Mouse (Mus musculus): ENCODE results near the gene Obsl1.

Obsl1 gene

DNA sequence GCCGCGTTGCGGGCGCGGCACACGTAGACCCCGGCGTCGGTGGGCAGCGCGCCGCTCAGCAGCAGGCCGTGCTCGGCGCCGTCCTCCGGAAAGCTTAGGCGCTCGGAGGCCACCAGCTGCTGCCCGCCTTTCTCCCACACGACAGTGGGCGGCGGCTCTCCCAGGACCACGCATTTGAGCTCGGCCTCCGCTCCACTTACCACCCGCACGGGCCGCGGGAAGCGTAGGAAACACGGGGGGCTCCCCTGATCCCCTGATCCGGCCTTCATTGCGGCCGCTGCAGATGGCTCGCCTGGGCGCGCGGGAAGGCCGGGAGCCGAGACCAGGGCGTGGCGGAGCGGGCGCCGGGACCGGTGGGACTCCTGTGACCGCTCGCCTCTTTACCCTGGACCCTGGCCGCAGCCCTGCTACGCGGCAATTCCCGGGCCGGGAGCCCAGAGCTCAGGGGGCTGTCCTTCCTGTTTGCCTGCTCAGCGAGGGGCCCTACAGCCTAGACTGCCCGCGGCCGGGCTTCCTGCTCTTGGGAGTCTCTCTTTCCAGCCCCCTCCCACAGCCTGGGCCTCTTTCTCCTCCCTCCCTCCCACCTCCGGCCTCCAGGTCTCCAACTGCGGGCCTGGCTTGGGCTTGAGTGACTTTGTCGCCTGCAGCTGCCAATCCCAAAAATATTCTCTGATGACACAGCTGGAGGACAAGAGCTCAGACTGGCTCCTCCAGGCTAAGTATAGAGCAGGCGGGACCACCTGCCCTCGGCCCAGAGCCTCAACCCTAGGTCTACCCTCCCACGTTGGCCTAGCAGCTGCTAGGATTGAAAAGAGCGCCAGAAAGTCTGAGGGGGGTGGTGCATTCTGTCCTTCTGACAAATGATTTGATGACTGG, at the start of gene Obsl1:
Obsl1 (minus strand) TSS at position 497 of the 876 bp plus-strand sequence.
- DNase-seq (ENCODE audit: low read depth): no peak

DNA sequence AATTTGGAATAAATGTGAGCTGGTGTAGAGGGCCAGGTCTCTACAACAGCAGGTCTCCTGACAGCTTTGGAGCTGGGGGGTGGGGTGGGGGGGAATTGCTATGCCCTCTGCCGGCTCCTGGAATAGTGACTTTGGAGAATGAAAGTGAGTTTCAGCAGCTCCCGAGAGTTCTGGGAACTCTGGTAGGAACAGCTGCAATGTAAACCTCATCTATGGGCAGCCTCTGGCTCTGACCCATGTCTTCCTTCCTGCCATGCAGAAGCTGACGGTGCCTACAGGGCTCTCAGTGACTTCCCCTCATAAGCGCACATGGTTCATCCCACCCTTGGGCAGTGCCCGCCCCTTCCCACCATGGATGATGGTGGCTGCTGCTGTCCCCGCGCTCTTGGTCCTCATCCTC, 49.4 kb upstream of the Obsl1 start:
- no peak for DNase-seq (ENCODE audit: low read depth)

DNA sequence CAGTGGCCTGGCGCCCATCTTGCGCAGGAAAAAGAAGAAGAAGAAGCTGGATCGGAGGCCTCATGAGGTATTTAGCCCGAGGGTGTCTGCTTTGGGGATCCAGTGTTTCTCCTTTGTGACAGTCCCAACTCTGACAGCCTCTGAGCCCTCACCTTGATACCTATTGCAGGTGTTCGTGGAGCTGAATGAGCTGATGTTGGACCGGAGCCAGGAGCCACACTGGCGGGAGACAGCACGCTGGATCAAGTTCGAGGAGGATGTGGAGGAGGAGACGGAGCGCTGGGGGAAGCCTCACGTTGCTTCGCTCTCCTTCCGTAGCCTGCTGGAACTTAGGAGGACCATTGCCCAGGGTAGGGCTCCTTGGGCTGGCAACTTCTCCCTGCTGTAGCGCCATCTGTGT, 44.3 kb upstream of the Obsl1 start:
- DNase-seq (ENCODE audit: low read depth): no peak

DNA sequence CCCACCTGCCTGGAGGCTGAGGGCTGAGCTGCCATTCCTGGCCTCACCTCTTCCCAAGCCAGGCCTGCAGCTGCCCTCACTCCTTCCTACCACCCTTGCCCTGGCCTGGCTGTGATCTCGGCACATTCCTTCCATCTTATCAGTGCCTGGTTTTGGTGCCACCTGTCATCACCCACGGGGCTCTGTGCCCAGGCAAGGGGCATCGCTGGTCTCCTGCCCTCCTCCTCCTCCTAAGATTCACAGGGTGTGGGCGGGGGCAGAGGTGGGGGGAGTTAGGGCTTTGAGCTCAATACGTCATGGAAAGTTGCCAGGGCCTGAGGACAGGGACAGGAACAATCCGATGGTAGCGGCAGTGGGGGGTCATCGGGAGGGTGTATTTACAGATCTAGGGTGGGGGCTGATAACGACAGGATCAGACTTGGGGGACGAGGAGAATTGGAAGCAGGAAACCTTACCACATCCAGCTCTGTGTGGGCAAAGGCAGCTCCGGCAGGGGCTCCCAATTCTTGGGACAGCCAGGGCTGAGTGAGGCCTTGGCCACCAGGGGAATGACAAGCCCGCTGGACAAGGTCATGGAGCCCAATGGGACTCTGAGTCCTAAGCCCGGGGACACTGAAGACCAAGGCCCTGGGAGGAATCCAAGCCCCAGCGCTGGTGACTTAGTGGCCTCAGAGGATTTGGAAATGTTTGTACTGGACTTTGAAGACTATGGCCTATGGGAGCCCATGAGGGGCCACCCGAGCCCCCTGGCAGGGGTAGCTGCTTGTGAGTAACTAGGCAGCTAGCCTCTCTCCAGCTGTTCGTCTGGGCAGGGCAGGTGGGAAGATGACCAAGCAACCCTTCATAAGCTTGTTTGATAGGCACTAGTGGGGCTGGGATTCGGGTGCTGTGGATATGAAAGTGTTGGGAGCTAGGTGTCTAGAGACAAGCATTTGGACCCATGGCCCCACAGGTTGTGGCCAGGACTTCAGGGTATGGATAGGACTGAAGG, 43.3 kb upstream of the Obsl1 start:
- no peak for DNase-seq (ENCODE audit: low read depth)

DNA sequence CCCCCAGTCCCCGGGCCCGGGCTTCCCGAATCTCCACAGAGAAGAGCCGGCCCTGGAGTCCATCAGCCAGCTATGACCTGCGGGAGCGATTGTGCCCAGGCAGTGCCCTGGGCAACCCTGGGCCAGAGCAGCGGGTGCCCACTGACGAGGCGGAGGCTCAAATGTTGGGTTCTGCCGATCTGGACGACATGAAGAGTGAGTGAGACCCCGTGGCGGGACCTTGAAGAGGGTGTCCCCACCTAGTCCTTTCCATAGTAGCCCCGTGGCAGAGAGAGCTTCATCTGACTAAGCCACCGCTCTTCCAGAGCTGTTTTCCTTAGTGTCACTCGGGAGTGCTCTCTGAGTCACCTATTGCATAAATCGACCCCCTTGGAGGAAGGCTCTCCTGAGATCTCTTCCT, 42.6 kb upstream of the Obsl1 start:
- DNase-seq (ENCODE audit: low read depth): no peak

DNA sequence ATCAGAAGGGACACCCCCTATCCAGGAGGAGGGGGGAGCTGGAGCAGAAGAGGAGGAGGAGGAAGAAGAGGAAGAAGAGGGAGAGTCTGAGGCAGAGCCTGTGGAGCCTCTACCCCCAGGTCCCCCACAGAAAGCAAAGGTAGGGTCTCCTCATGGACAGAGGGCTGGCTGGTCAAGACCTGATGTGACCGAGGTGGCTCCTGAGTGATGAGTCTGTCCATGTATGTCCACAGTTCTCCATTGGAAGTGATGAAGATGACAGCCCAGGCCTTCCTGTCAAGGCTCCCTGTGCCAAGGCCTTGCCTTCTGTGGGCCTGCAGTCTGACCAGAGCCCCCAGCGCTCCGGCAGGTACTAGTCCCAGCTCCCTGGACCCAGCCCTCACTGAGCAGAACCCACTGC, 41.8 kb upstream of the Obsl1 start:
- DNase-seq (ENCODE audit: low read depth): no peak

DNA sequence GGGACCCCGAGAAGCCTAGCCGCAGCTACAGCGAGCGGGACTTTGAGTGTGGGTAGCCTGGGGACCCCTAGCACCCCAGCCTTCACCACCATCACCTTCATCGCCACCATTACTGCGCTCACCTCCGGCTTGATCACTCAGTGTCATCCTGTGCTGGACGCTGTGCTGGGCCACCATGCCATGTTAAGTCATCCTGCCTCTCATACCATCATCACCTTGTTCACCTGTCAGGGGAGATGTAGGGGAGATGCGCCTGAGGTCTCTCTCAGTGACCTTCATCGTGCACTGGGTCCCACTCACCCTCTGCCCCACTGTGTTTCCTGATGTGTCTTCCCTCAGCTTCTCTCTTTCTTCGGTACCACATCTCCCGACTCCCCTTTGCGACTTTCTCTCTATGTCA, 41.1 kb upstream of the Obsl1 start:
- DNase-seq (ENCODE audit: low read depth): no peak

DNA sequence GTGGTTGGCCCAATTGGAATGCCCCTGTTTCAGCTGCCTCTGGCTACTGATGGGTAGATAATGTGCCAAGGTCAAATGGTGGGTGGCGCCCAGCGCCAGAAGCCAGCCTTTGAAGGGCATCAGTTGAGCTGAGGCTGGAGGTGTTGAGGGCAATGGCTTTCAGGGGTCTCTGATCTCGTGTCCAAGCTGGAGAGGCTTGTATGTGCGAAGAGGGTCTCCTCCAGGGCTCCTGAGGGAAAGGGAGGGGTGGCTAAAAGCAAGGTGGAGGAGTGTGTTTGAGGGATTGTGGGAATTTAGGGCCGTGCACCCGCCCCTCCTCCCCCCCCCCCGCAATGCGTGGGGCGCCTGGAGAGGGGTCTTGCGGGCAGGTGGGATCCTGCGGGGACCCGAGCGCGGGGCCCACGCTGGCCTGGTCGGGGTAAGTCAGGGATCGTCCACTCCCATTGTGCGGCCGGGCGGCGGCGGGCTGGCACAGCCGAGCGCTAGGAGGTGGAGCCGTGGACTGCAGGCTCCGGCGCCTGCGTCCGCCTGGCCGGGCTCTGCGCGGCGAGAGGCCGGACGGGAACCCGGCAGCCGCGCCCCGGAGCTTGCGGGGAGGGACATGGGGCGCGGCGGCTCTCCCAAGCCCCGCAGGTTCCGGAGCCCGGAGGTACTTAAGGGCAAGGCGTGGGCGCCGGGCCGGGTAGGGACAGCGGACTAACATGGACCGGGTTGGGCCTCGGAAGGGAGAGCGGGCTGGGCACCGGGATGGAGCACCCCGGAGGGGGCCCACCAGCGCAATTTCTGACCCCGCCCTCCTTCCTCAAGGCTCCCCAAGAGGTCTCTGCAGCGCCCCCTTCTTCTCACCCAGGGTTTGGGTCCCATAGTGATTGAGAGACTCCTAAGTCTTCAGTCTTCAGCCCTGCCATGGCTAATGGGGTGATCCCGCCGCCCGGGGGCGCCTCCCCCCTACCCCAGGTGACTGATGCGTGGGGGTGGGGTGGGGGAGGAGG, 40.0 kb upstream of the Obsl1 start, which contains the start of gene Slc4a3:
Slc4a3 (plus strand) TSS at position 302 of the 992 bp plus-strand sequence.
- no peak for DNase-seq (ENCODE audit: low read depth)

DNA sequence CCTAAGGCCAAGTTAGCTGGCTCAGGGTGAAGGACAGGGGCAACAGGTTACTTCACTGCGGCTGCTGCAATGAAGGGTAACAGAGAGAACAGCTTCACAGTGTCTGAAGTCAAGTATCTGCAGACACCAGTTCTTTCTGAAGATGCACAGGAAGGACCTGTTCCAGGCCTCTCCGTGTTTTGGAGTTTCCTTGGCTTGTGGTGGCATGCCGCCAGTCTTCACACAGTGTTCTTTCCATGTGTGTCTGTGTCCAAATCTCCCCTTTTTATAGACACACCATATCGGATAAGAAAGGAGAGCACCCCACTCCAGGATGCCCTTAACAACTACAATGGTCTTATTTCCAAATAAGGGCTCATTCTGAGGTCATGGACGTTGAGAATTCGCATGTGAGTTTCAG, 38.1 kb upstream of the Obsl1 start:
- DNase-seq (ENCODE audit: low read depth): no peak

DNA sequence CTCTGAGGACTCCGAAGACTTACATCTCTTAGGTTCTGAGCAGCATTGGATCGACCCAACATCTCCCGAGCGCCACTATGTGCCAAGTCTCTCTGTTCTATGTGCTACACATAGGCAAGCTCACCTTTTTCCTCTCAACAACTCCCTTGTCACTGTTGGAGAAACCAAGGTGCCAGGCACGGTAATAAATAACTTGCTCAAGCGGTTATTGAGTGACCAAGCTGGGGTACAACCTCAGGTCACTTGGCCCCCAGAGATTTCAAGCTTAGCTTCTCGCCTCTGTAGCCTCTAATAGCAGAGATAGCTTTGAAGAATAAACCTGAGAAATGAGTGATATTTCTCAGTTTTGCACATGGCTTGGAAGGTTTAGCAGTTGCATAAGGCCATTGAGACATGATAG, 35.2 kb upstream of the Obsl1 start:
- DNase-seq (ENCODE audit: low read depth): no peak

DNA sequence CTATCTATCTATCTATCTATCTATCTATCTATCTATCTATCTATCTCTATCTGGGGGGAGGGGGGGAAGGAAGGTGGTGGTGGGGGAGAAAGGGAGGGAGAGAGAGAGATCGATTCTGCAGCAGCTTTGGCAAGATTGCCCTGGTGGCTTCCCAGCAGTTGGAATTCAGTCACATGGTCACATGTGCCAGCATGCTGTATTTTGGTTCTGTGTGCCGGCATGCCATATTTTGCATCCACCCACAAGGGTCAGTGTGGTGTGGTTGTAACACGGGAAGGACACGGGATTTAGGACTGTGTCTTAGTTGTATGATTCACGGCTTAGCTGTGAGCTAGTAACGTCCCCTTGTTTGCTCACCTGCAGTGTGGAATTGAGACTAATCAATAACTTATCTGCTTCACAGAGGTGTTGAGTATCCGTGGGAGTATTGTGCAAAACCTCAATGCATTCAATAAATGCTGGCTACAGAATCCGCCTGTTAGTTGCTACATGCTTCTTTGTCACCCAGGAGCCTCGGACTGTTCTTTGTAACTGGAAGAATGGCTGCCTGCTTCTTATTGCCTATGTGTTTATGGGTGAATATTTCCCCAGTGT, 32.4 kb upstream of the Obsl1 start:
- DNase-seq (ENCODE audit: low read depth): no peak

DNA sequence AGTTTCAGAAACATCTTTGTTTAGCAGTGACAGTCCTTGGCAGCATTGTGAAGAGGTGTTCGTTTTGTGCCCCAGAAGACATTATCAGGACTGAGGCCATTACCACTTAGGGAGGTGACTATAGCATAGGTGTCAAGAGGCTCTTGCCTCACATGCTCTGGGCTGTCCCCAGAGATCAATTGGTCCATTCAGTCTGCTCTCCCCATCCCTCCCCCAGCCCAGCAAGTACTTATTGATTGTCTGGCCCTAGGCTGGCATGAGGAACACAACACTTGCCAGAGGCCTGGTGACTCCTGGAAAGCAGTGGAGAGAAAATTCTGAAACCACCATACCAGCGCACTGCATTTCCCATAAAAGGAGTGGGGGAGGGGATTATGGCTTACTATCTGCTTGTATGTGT, 31.3 kb upstream of the Obsl1 start:
- no peak for DNase-seq (ENCODE audit: low read depth)

DNA sequence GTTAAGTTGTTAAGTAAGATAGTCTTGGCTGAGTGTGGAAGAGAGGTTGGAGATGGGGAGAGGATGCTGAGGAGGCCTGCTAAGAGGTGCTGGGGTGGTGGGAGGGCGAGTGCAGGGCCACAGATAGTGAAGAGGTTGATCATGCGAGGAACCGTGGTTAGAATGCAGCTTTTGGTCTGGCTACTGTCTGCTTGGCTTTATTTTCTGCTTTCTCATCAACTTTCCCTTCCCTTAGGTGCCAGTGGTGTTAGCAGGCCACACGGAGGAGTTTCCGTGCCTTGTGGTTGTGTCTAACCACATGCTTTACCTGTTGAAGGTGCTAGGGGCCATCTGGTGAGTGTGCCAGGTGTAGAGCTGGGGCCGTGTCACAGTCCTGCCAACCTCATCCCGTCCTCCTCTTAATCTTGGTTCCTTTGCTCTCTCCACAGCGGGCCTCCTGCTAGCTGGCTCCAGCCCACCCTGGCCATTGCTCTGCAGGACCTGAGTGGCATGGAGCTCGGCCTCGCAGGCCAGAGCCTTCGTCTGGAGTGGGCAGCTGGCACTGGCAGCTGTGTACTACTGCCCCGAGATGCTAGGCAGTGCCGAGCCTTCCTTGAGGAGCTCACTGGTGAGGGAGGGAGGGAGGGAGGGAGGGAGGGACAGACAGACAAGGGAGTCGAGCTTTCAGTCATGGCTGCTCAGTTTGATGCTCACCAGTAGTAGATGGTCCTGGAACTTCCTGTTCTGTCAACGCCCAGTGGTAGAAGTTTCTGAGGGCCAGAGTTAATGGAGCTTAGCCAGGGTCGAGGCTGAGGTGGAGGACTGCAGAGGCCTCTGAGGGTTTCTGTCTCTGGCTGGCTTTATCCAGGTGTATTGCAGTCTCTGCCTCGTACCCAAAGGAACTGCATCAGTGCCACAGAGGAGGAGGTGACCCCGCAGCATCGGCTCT, 27.3 kb upstream of the Obsl1 start:
- DNase-seq (ENCODE audit: low read depth): no peak

DNA sequence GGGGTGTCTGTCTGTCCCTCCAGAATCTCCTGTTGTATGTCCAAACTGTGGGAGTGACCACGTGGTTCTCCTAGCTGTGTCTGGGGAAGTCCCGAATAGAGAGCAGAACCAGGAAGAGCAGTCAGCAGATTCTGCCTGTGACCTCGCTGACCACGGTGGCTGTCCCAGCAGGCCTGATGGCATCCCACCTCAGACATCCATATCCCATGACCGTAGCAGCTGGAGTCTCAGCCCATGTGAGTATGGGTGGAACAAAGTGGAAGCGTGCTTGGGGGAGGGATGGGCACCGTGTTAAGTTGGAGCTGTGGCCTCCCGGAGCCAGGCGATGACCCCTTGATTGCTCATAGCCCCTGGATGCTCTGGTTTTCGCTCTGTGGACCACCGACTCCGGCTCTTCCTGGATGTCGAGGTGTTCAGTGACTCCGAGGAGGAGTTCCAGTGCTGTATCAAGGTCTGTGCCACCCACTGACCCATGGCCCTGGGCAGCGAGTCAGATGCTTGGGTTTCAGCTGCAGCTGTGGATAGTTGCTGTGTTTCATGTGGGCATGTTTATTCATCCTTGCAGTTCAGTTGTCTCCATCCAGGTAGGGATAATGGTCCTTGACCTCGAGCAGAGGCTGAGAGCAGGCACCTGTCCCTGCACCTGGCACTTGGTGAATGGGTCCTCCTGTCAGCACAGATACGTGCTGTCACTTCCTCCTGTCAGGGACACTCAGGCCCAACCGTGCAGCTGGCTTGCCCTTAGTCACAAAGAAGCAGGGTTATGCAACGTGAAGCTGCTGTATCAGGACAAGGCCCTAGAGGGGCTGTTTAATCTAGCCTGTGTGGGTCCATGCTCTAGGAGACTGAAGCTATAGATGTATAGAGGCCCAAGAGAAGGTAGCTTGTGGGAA, 26.3 kb upstream of the Obsl1 start:
- no peak for DNase-seq (ENCODE audit: low read depth)

DNA sequence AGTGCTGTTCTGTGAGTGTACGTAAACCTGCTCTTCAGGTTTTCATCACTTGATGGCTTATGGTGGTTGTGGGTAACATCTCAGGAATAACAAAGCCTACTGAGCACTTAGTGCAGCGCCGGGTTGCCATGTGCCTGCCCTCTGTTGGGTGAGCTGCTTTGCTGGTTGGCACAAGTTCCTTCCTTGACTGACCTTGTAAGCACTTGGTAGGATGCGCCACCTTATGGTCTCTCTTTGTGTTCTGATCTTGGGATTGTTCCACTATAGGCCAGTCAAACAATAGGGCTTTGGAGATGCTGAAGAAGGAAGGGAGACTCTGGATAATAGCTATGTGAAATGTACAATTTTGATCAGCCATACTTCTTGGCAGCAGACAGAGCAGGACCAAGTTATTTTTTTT, 24.3 kb upstream of the Obsl1 start:
- no peak for DNase-seq (ENCODE audit: low read depth)

DNA sequence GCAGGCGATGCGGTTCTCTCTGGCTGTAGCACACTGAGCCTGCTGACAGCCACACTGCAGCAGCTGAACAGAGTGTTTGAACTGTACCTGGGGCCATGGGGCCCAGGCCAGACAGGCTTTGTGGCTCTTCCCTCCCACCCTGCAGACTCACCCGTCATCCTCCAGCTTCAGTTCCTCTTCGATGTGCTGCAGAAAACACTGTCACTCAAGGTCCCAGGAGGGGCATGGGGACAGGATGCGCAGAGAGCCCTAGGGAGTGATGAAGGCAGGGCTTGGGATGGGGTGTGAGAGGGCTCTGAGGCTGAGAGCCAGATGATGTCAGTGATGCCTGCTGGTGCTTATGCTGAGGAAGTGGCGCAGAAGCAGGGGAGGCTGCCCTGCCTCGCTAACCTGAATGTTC, 18.4 kb upstream of the Obsl1 start:
- DNase-seq (ENCODE audit: low read depth): no peak

DNA sequence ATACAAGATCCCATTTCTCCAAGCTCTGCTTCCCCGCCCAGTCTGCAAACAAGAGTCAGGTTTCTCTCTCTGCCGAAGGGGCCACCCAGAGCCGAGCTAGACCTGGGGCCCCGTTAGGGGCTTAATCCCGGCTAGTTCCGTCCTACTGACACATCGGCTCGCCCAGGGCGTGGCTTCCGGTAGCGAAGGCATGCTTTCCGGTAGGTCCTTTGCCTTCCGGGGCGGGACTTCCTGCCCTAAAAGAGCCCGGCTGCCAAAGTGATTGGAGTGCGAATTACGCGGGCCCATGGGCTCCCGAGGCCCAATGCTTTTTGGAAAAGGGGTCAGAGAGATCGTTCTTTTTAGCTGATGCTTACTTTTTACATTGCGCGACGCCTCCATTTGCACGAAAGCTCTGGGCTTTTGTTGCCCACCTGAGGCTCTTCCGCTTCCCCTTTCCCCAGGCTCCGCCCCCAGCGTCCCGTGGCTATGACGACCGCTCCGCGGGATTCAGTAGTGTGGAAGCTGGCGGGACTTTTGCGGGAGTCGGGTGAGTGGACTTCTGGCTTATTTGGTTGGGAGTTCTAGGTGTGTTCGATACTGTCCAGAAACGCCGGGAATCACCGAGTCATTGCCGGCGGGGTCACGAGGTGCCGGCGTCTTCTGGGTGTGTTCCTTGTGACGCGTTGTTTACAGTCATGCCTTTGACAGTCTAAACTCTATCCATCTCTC, 15.2 kb upstream of the Obsl1 start, which contains the start of gene Stk11ip:
Stk11ip (plus strand) TSS at position 209 of the 711 bp plus-strand sequence.
- DNase-seq (ENCODE audit: low read depth): peak; percentile 96

DNA sequence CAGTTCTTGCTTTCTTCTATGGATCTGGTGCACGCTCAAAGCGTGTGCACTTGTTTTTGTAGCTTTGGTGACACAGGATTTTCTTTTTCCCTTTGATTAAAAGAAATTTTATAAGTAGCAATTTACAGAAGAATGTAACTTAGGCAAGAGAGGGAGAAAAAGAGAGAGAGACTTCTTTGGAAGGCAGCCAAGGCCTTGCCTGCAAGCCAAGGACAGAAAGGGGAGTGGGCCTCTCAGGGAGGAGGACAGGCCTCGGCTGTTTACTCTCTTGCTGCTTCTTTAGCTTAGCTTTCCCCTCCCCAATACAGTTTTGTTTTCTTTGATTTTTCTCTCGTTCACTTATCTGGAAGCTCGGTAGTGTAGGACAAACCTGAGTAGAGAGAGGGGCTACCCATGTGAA, 13.3 kb upstream of the Obsl1 start:
- no peak for DNase-seq (ENCODE audit: low read depth)
